Mouse (Mus musculus): ENCODE measurements around the gene Sirt3.

DNA sequence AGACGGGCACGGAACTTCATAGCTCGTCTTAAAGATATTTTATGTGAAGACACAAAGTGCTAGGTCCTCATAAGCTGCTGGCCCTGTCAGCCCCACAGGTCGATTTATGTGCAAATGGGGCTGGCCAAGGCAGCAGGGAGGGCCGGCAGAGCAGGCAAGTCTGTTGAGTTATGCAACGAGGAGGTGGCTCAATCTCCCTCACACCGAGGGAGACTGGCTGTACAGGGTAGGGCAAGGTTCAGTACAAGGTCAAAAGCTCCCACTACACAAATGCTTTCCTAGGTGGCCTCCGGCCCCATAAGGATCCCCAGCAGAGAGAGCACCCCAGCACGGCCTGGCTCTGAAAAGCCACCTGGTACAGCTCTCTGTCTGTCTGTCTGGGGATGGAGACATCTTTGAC, 28.7 kb downstream of the Sirt3 start:
- TF ChIP-seq EP300 (IDR thresholded peaks at IDR 0.05; ENCODE audit: low read depth) (no peak), CTCF (IDR thresholded peaks at IDR 0.05; ENCODE audit: low read depth) (no peak)
